Mouse (Mus musculus): ENCODE results near the gene Aldh2. TPM values are rescaled to one million over a fixed set of nuclear protein-coding genes. Genes with fewer than 3 reads are reported as not detected.
A peak's percentile ranks its signal among the peaks of the same experiment; 100 is the strongest.
"Not testable (repeated sequence)": the region's sequence is repeated elsewhere in the genome, so short reads cannot be mapped to it uniquely, and the experiment has no call there.

Gene Aldh2
- polyA plus RNA-seq, 1 experiment = not detected

GRCm38 (mm10) chr5:121618592-121619513 is 25.2 kb upstream of the Aldh2 start, which contains the start of gene Acad12:
Gene Acad12, minus strand, starts transcription at chr5:121618938.
- under 1% methylated on average over 46 of the region's 58 CpGs for WGBS
- H3K4me3 ChIP-seq (ENCODE audit: insufficient read depth, low read depth, low read length) = peak within 1 kb of the TSS; percentile 80
- no peaks in the 10 kb centered on the region for H3K4me1 ChIP-seq (ENCODE audit: control insufficient read depth, insufficient read depth, low read length)
- TF ChIP-seq POLR2A (IDR thresholded peaks at IDR 0.05; ENCODE audit: insufficient read depth, low read depth, low read length) = peak; percentile 98
- TF ChIP-seq CTCF (IDR thresholded peaks at IDR 0.05; ENCODE audit: insufficient read depth, low read depth, low read length) = no peak
- peak within 1 kb of the TSS; percentile 92 for H3K27ac ChIP-seq (ENCODE audit: insufficient read depth, low read depth, low read length)

GRCm38 (mm10) chr5:121614921-121615320 is 21.3 kb upstream of the Aldh2 start:
- H3K4me1 ChIP-seq (ENCODE audit: control insufficient read depth, insufficient read depth, low read length); H3K4me3 ChIP-seq (ENCODE audit: insufficient read depth, low read depth, low read length); H3K27ac ChIP-seq (ENCODE audit: insufficient read depth, low read depth, low read length): not testable (repeated sequence)
- WGBS = 77% methylated on average over 3 of the region's 3 CpGs

GRCm38 (mm10) chr5:121612036-121612435 is 18.4 kb upstream of the Aldh2 start:
- H3K4me3 ChIP-seq (ENCODE audit: insufficient read depth, low read depth, low read length) = no peak overlapping the region
- no peak overlapping the region for H3K27ac ChIP-seq (ENCODE audit: insufficient read depth, low read depth, low read length)
- 74% methylated on average over 6 of the region's 6 CpGs for WGBS
- no peaks in the 10 kb centered on the region for H3K4me1 ChIP-seq (ENCODE audit: control insufficient read depth, insufficient read depth, low read length)
- TF ChIP-seq POLR2A (IDR thresholded peaks at IDR 0.05; ENCODE audit: insufficient read depth, low read depth, low read length) (no peak), CTCF (IDR thresholded peaks at IDR 0.05; ENCODE audit: insufficient read depth, low read depth, low read length) (no peak)

- H3K4me3 ChIP-seq (ENCODE audit: insufficient read depth, low read depth, low read length); H3K27ac ChIP-seq (ENCODE audit: insufficient read depth, low read depth, low read length); H3K4me1 ChIP-seq (ENCODE audit: control insufficient read depth, insufficient read depth, low read length): not testable (repeated sequence)
- WGBS = 57% methylated on average over 8 of the region's 8 CpGs
Observed at GRCm38 (mm10) chr5:121609556-121610135, 16.0 kb upstream of the Aldh2 start.

- H3K27ac ChIP-seq (ENCODE audit: insufficient read depth, low read depth, low read length) = no peak overlapping the region
- H3K4me1 ChIP-seq (ENCODE audit: control insufficient read depth, insufficient read depth, low read length) = no peaks in the 10 kb centered on the region
- no peak for TF ChIP-seq POLR2A (IDR thresholded peaks at IDR 0.05; ENCODE audit: insufficient read depth, low read depth, low read length)
- TF ChIP-seq CTCF (IDR thresholded peaks at IDR 0.05; ENCODE audit: insufficient read depth, low read depth, low read length) = peak; percentile 43; the same call in 1 of the 2 replicates
- H3K4me3 ChIP-seq (ENCODE audit: insufficient read depth, low read depth, low read length) = no peak overlapping the region
- WGBS = 5% methylated on average over 2 of the region's 2 CpGs
Observed at GRCm38 (mm10) chr5:121606151-121606550, 12.5 kb upstream of the Aldh2 start.

GRCm38 (mm10) chr5:121603815-121604214 is 10.2 kb upstream of the Aldh2 start:
- H3K27ac ChIP-seq (ENCODE audit: insufficient read depth, low read depth, low read length); H3K4me1 ChIP-seq (ENCODE audit: control insufficient read depth, insufficient read depth, low read length); H3K4me3 ChIP-seq (ENCODE audit: insufficient read depth, low read depth, low read length): not testable (repeated sequence)
- whole genome bisulfite sequencing = 86% methylated on average over 1 of the region's 1 CpGs

GRCm38 (mm10) chr5:121601547-121602299 is 8.1 kb upstream of the Aldh2 start:
- 36% methylated on average over 9 of the region's 9 CpGs for WGBS
- H3K27ac ChIP-seq (ENCODE audit: insufficient read depth, low read depth, low read length) = no peak overlapping the region
- TF ChIP-seq CTCF (IDR thresholded peaks at IDR 0.05; ENCODE audit: insufficient read depth, low read depth, low read length) = peak; percentile 94
- TF ChIP-seq POLR2A (IDR thresholded peaks at IDR 0.05; ENCODE audit: insufficient read depth, low read depth, low read length) = no peak
- no peaks in the 10 kb centered on the region for H3K4me1 ChIP-seq (ENCODE audit: control insufficient read depth, insufficient read depth, low read length)
- no peak overlapping the region for H3K4me3 ChIP-seq (ENCODE audit: insufficient read depth, low read depth, low read length)

GRCm38 (mm10) chr5:121598871-121599610 is 5.4 kb upstream of the Aldh2 start:
- no peak for TF ChIP-seq POLR2A (IDR thresholded peaks at IDR 0.05; ENCODE audit: insufficient read depth, low read depth, low read length)
- no peak for TF ChIP-seq CTCF (IDR thresholded peaks at IDR 0.05; ENCODE audit: insufficient read depth, low read depth, low read length)
- Histone ChIP-seq H3K4me3 (ENCODE audit: insufficient read depth, low read depth, low read length) (no peak overlapping the region), H3K27ac (ENCODE audit: insufficient read depth, low read depth, low read length) (no peak overlapping the region), H3K4me1 (ENCODE audit: control insufficient read depth, insufficient read depth, low read length) (peaks cover under 1% of the 10 kb centered on the region; the same call in 1 of the 2 replicates)
- 73% methylated on average over 13 of the region's 13 CpGs for WGBS
